Mouse (Mus musculus): Measurements from ENCODE around the gene Cacna2d1.

GRCm38 (mm10) chr5:15983354-15983753 is 48.9 kb downstream of the Cacna2d1 start:
- TF ChIP-seq POLR2A (IDR thresholded peaks at IDR 0.05; ENCODE audit: borderline replicate concordance, control insufficient read depth, low read depth, low read length) (no peak), CTCF (IDR thresholded peaks at IDR 0.05; ENCODE audit: control insufficient read depth, insufficient read depth, low read length) (no peak)
